Mouse (Mus musculus): ENCODE results near the gene Gpa33.

DNA sequence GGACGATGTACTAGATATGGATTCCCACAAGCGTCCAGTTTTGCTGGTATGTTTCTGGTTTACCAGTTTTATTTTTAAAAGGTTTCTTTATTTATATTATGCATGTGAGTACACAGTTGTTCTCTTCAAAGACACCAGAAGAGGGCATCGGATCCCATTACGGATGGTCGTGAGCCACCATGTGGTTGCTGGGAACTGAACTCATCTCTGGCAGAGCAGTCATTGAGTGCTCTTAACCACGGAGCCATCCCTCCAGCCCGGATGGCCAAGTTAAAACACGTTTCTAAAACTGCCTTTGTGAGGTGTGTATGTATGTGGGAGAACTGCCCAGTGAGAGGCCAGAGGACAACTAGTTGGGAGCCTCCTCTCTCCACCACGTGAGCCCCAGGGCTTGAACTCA, 28.6 kb downstream of the Gpa33 start:
- TF ChIP-seq POLR2A (IDR thresholded peaks at IDR 0.05; ENCODE audit: borderline replicate concordance, extremely low read depth, insufficient read depth, insufficient read length, poor library complexity, severe bottlenecking): no peak
- no peak for TF ChIP-seq CTCF (IDR thresholded peaks at IDR 0.05; ENCODE audit: borderline replicate concordance, extremely low read depth, insufficient read depth, insufficient read length)
